Mouse (Mus musculus) heart, embryonic 11.5 days (tissue): ENCODE measurements at regions not wholly inside any gene's neighbourhood (a gene's known extent, or its start where the extent isn't known, plus 50 kb on each side); places are given as distances from the start of the nearest gene placed in this dataset.

ENCODE experiments used
- ATAC-seq: fragments of 200-750 bp; cut with Nextera tagmentation; replicated peaks from 2 replicates; pipeline ENCODE4 v1.8.0; 2017; ENCODE audit warnings: moderate library complexity; ENCODE audit not compliant: insufficient number of reproducible peaks, low FRiP score, low TSS enrichment
- H3K27ac ChIP-seq: fragments of 300-500 bp; sonication (generic); 2 replicates; pipeline ENCODE4 v1.5.1; 2014; ENCODE audit warnings: mild to moderate bottlenecking, low read depth, low read length
- H3K27me3 ChIP-seq: fragments of 300-500 bp; sonication (generic); 2 replicates; pipeline ENCODE4 v1.6.1; 2014; ENCODE audit warnings: mild to moderate bottlenecking, low read length, mixed read lengths; ENCODE audit not compliant: control insufficient read depth, insufficient read depth
- H3K36me3 ChIP-seq: fragments of 300-500 bp; sonication (generic); 2 replicates; pipeline ENCODE4 v1.6.1; 2014; ENCODE audit warnings: mild to moderate bottlenecking, low read length, moderate library complexity, mixed read lengths; ENCODE audit not compliant: control insufficient read depth, insufficient read depth
- H3K4me1 ChIP-seq: fragments of 300-500 bp; sonication (generic); 2 replicates; pipeline ENCODE4 v1.6.1; 2014; ENCODE audit warnings: low read length; ENCODE audit not compliant: control insufficient read depth, insufficient read depth
- H3K4me2 ChIP-seq: fragments of 300-500 bp; sonication (generic); 2 replicates; pipeline ENCODE4 v1.6.1; 2014; ENCODE audit warnings: mild to moderate bottlenecking, moderate library complexity
- H3K4me3 ChIP-seq: fragments of 300-500 bp; sonication (generic); 2 replicates; pipeline ENCODE4 v1.5.1; 2014; ENCODE audit warnings: low read depth, low read length
- H3K9ac ChIP-seq: fragments of 300-500 bp; sonication (generic); 2 replicates; pipeline ENCODE4 v1.6.1; 2014; ENCODE audit warnings: mild to moderate bottlenecking, low read depth, low read length, moderate library complexity
- H3K9me3 ChIP-seq: fragments of 300-500 bp; sonication (generic); replicated peaks from 2 replicates; pipeline ENCODE4 v1.6.1; 2016; ENCODE audit warnings: low read length; ENCODE audit not compliant: control insufficient read depth
- WGBS: fragments of 180-500 bp; shearing (Covaris S2); extraction: QIAGEN DNeasy Blood & Tissue Kit; methylation state at CpG from one replicate; pipeline ENCODE4 v1.1.7; 2014; ENCODE audit not compliant: insufficient replicate concordance; 5-methylcytosine and 5-hydroxymethylcytosine counted together

GRCm38 (mm10) chr12:39880309-39880708, 157.5 kb downstream of the Arl4a start:
- no peaks in the 10 kb centered on the region for H3K4me1 ChIP-seq
- H3K9me3 ChIP-seq: no peaks in the 10 kb centered on the region
- H3K27me3 ChIP-seq: no peaks in the 10 kb centered on the region
- H3K36me3 ChIP-seq: no peaks in the 10 kb centered on the region
- H3K4me3 ChIP-seq: no peak overlapping the region
- no peak overlapping the region for H3K4me2 ChIP-seq
- 57% methylated on average over 1 of the region's 1 CpGs for WGBS
- no peak overlapping the region for H3K9ac ChIP-seq
- no peak for ATAC-seq
- no peak overlapping the region for H3K27ac ChIP-seq

- WGBS: 82% methylated on average over 6 of the region's 6 CpGs
- Histone ChIP-seq H3K4me3 (no peak overlapping the region), H3K4me1 (no peaks in the 10 kb centered on the region), H3K4me2 (no peak overlapping the region), H3K27ac (no peak overlapping the region), H3K36me3 (no peaks in the 10 kb centered on the region), H3K27me3 (no peaks in the 10 kb centered on the region), H3K9ac (no peak overlapping the region), H3K9me3 (no peaks in the 10 kb centered on the region)
- no peak for ATAC-seq
Observed at GRCm38 (mm10) chr12:39873917-39874316, 163.9 kb downstream of the Arl4a start.

GRCm38 (mm10) chr12:39861797-39862196, 176.0 kb downstream of the Arl4a start:
- no peaks in the 10 kb centered on the region for H3K36me3 ChIP-seq
- H3K4me2 ChIP-seq: no peak overlapping the region
- no peaks in the 10 kb centered on the region for H3K4me1 ChIP-seq
- no peak overlapping the region for H3K9ac ChIP-seq
- H3K9me3 ChIP-seq: no peaks in the 10 kb centered on the region
- H3K27me3 ChIP-seq: no peaks in the 10 kb centered on the region
- no peak overlapping the region for H3K27ac ChIP-seq
- no peak for ATAC-seq
- 76% methylated on average over 1 of the region's 1 CpGs for WGBS
- no peak overlapping the region for H3K4me3 ChIP-seq

- no peak overlapping the region for H3K27ac ChIP-seq
- H3K4me2 ChIP-seq: no peak overlapping the region
- no peaks in the 10 kb centered on the region for H3K27me3 ChIP-seq
- WGBS: 74% methylated on average over 6 of the region's 6 CpGs
- no peak overlapping the region for H3K9ac ChIP-seq
- no peaks in the 10 kb centered on the region for H3K9me3 ChIP-seq
- H3K4me1 ChIP-seq: no peaks in the 10 kb centered on the region
- no peak overlapping the region for H3K4me3 ChIP-seq
- H3K36me3 ChIP-seq: no peaks in the 10 kb centered on the region
- no peak for ATAC-seq
Observed at GRCm38 (mm10) chr12:39851610-39852009, 186.2 kb downstream of the Arl4a start.

- no peaks in the 10 kb centered on the region for H3K9me3 ChIP-seq
- no peak for ATAC-seq
- WGBS: 81% methylated on average over 3 of the region's 3 CpGs
Observed at GRCm38 (mm10) chr12:39849346-39850058, 188.3 kb downstream of the Arl4a start.

GRCm38 (mm10) chr12:39840615-39841014, 197.2 kb downstream of the Arl4a start:
- Histone ChIP-seq H3K4me3 (no peak overlapping the region), H3K4me2 (no peak overlapping the region), H3K36me3 (no peaks in the 10 kb centered on the region), H3K27me3 (no peaks in the 10 kb centered on the region), H3K27ac (no peak overlapping the region), H3K9me3 (no peaks in the 10 kb centered on the region), H3K9ac (no peak overlapping the region), H3K4me1 (no peaks in the 10 kb centered on the region)
- WGBS: 89% methylated on average over 2 of the region's 2 CpGs
- no peak for ATAC-seq

More at GRCm38 (mm10) chr12:39849346-39850058, 188.3 kb downstream of the Arl4a start:
- H3K4me3 ChIP-seq: no peak overlapping the region
- no peak overlapping the region for H3K27ac ChIP-seq
- H3K4me1 ChIP-seq: no peaks in the 10 kb centered on the region
- H3K4me2 ChIP-seq: no peak overlapping the region
- H3K36me3 ChIP-seq: no peaks in the 10 kb centered on the region
- H3K27me3 ChIP-seq: no peaks in the 10 kb centered on the region
- no peak overlapping the region for H3K9ac ChIP-seq

- Histone ChIP-seq H3K4me3 (no peak overlapping the region), H3K9me3 (no peaks in the 10 kb centered on the region), H3K36me3 (no peaks in the 10 kb centered on the region), H3K4me1 (no peaks in the 10 kb centered on the region), H3K9ac (no peak overlapping the region), H3K27me3 (no peaks in the 10 kb centered on the region), H3K4me2 (no peak overlapping the region), H3K27ac (no peak overlapping the region)
- 57% methylated on average over 1 of the region's 1 CpGs for WGBS
- no peak for ATAC-seq
Observed at GRCm38 (mm10) chr12:39840179-39840578, 197.6 kb downstream of the Arl4a start.

GRCm38 (mm10) chr12:39831079-39831478, 206.7 kb downstream of the Arl4a start:
- H3K27ac ChIP-seq: no peak overlapping the region
- 73% methylated on average over 7 of the region's 7 CpGs for WGBS
- no peak overlapping the region for H3K4me3 ChIP-seq
- no peaks in the 10 kb centered on the region for H3K9me3 ChIP-seq
- H3K9ac ChIP-seq: no peak overlapping the region
- H3K27me3 ChIP-seq: no peaks in the 10 kb centered on the region
- ATAC-seq: no peak
- no peaks in the 10 kb centered on the region for H3K4me1 ChIP-seq
- H3K36me3 ChIP-seq: no peaks in the 10 kb centered on the region
- no peak overlapping the region for H3K4me2 ChIP-seq

GRCm38 (mm10) chr12:39830530-39830929, 207.3 kb downstream of the Arl4a start:
- Histone ChIP-seq H3K27me3 (no peaks in the 10 kb centered on the region), H3K27ac (no peak overlapping the region), H3K4me1 (no peaks in the 10 kb centered on the region), H3K36me3 (no peaks in the 10 kb centered on the region), H3K4me3 (no peak overlapping the region), H3K4me2 (no peak overlapping the region), H3K9me3 (no peaks in the 10 kb centered on the region), H3K9ac (no peak overlapping the region)
- WGBS: 81% methylated on average over 4 of the region's 4 CpGs
- ATAC-seq: no peak
